Mouse (Mus musculus) spleen, adult 10 weeks (tissue): Measurements from ENCODE around the gene Ccdc28b. TPM values are rescaled to one million over a fixed set of nuclear protein-coding genes. Genes with fewer than 3 reads are reported as not detected.

Experiments used
- polyA plus RNA-seq: library from polyadenylated mRNA; stranded (reverse); fragments of 350-450 nt; fragmentation: Illumina TruSeq; extraction: RNeasy Lipid Tissue Mini Kit (QIAGEN cat#74804); gene quantifications from one replicate; pipeline ENCODE4 v1.2.3, GENCODE M21; 2015; ENCODE audit warnings: low replicate concordance; ENCODE audit not compliant: insufficient read depth

Gene Ccdc28b
- 29.6 TPM for polyA plus RNA-seq

DNA sequence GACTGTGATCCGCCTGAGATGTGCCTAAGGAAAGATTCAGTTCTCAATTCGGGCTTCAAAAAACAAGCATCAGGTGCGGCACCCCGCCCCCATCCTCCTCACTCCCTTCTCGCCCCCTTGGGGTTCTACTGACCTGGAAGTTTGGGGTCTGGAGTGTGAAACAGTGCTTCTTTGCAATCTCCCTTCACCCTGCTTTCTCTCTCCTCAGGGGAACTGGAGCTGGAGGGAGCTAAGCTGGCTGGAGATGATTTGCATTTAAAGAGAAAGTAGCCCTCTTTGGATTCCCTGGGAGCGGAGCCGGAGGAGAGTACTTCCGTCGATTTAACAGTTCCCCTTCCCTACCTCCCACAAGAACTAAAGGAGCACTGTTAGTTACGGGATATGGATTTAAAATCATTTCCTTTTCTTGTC is at the start of gene Ccdc28b:
Gene Ccdc28b (minus strand): TSS at position 267 of the 411 bp plus-strand sequence.

GRCm38 (mm10) chr4:129672083-129672877 is 48.5 kb upstream of the Ccdc28b start, which contains the start of gene Kpna6:
Gene Kpna6, minus strand, starts transcription at chr4:129672767.

GRCm38 (mm10) chr4:129640638-129641467 is 17.1 kb upstream of the Ccdc28b start, which contains the start of gene Txlna:
Gene Txlna, minus strand, starts transcription at chr4:129641065.

GRCm38 (mm10) chr4:129618786-129619691 is 4.7 kb downstream of the Ccdc28b start, which contains the start of gene Iqcc:
Gene Iqcc, minus strand, starts transcription at chr4:129619099.

DNA sequence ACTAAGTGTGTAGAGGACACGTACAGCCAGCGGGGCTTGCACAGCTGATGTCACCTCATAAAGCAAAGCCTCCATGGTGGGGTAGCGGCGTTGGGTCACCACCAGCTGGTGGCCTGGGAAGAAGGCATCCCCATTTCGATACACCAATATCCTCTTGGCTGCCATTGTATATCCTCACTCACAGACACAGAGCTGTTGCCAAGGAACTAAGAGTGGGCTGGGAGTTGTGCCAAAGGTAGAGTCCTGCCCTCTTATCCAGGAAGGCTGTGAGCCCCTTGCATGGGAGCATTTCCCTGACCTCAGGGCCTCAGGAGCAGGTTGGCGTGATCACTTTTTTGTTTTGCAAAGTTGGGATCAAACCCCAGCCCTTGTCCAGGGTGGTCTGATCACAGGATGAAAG is 9.7 kb downstream of the Ccdc28b start, which contains the start of gene Dcdc2b:
Gene Dcdc2b (minus strand): TSS at position 165 of the 400 bp plus-strand sequence.

GRCm38 (mm10) chr4:129600233-129601158 is 23.3 kb downstream of the Ccdc28b start, which contains the start of the genes Eif3i and Tmem234:
Gene Eif3i, minus strand, starts transcription at chr4:129600648.
Gene Tmem234, plus strand, starts transcription at chr4:129600668.

DNA sequence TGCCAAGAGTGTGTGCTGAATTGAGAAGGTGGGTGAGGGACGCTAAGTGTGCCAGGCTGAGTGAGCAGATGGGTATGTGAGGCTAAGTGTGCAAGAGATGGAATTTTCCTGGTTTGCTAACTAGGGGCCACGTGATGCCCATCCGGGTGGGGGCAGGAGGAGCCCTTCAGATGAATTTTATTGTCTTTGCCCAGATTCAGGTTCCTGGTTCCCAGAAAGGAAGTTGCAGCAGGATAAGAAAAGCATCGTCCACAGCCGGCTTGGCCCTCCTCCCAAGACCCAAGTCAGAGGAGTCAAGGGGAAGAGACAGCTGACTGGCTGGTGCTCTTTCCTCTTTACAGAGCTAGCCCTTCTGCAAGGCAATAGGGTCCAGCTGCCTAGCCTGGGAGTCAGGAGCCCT is 45.3 kb downstream of the Ccdc28b start, which contains the start of gene Fam167b:
Gene Fam167b (minus strand): TSS at position 84 of the 400 bp plus-strand sequence.

DNA sequence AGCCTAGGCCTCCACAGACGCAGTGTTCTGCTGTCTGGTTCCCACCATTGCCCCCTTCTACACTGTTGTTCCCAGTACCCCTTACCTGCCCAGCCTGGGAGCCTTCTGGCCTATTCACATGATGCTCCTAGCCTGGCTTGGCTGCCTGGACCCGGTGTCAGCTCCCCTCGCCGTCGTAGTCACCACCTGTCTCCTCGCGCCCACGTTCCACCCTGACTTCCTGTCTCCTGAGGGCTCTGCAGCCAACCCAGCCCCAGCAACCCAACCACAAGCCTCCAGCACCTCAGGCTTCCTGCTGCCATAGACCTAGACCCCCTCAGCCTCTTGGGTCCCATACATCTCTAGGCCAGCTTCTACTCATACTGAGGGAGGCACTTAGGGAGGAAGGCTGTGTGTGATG is 50.3 kb downstream of the Ccdc28b start, which contains the start of gene Lck:
Gene Lck (minus strand): TSS at position 212 of the 400 bp plus-strand sequence.

Other genes with a start within 250 kb of the Ccdc28b start
- 4.8 TPM for gene Zbtb8a, start 245.8 kb downstream of the Ccdc28b start, polyA plus RNA-seq
- not detected for gene Zbtb8b, start 183.1 kb downstream of the Ccdc28b start, polyA plus RNA-seq
- gene Bsdc1, start 162.4 kb downstream of the Ccdc28b start, polyA plus RNA-seq: 45.0 TPM
- gene Tssk3, start 132.9 kb downstream of the Ccdc28b start, polyA plus RNA-seq: not detected
- not detected for gene Fam229a, start 132.8 kb downstream of the Ccdc28b start, polyA plus RNA-seq
- 79.0 TPM for gene Marcksl1, start 110.4 kb downstream of the Ccdc28b start, polyA plus RNA-seq
- 187 TPM for gene Hdac1, start 81.2 kb downstream of the Ccdc28b start, polyA plus RNA-seq
- 95.5 TPM for gene Lck, start 50.3 kb downstream of the Ccdc28b start, polyA plus RNA-seq
- gene Fam167b, start 45.4 kb downstream of the Ccdc28b start, polyA plus RNA-seq: 10.3 TPM
- 119 TPM for gene Eif3i, start 23.3 kb downstream of the Ccdc28b start, polyA plus RNA-seq
- gene Tmem234, start 23.3 kb downstream of the Ccdc28b start, polyA plus RNA-seq: 211 TPM
- 1.8 TPM for gene Dcdc2b, start 9.7 kb downstream of the Ccdc28b start, polyA plus RNA-seq
- 26.7 TPM for gene Iqcc, start 4.8 kb downstream of the Ccdc28b start, polyA plus RNA-seq
- 29.1 TPM for gene Txlna, start 17.1 kb upstream of the Ccdc28b start, polyA plus RNA-seq
- 34.8 TPM for gene Kpna6, start 48.8 kb upstream of the Ccdc28b start, polyA plus RNA-seq
- gene Tmem39b, start 72.9 kb upstream of the Ccdc28b start, polyA plus RNA-seq: 7.3 TPM
- gene Khdrbs1, start 118.4 kb upstream of the Ccdc28b start, polyA plus RNA-seq: 141 TPM
- gene Ptp4a2, start 187.3 kb upstream of the Ccdc28b start, polyA plus RNA-seq: 613 TPM